Mouse (Mus musculus) spleen, postnatal 14 days (tissue): ENCODE measurements around the gene Tcte1.

Experiments
- DNase-seq, 2 experiments: peaks; one replicate each; pipeline ENCODE4 v3.0.0; 2021 to 2022; ENCODE audit warnings: low spot score in 2 of 2

Gene Tcte1

DNA sequence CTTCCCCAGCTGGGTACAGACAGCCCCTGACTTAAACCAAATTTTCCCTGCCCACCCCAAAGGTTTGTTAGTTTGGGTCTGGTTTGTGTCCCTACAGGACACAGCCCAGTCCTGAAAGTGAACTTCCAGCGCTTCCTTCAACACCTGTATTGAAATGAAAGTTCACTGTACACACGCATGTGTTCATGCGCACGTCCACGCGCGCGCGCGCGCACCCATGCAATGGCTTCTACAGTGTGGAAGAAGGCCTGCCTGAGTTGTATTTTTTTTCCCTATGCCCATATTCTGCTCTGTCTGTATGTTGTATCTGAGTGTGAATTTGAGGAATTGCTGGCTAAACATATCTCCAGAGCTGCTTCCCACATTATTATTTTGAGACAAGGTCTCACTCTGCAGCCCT, 41.9 kb downstream of the Tcte1 start:
- no peak for DNase-seq

DNA sequence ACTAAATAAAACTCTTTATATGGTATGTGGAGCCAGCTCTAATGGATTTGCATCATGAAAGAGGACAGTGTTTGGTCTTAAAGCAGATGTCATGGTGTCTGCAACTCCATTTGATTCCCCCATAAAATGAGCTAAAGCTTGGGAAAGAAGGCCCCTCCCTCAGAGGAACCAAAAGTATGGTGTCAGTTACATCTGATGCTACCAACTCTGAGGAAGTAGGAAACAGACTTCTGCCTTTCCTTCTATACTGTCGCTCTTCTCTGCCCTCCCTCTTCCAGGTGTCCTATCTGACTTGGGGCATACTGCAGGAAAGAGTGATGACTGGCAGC, 42.8 kb downstream of the Tcte1 start:
- no peak for DNase-seq

DNA sequence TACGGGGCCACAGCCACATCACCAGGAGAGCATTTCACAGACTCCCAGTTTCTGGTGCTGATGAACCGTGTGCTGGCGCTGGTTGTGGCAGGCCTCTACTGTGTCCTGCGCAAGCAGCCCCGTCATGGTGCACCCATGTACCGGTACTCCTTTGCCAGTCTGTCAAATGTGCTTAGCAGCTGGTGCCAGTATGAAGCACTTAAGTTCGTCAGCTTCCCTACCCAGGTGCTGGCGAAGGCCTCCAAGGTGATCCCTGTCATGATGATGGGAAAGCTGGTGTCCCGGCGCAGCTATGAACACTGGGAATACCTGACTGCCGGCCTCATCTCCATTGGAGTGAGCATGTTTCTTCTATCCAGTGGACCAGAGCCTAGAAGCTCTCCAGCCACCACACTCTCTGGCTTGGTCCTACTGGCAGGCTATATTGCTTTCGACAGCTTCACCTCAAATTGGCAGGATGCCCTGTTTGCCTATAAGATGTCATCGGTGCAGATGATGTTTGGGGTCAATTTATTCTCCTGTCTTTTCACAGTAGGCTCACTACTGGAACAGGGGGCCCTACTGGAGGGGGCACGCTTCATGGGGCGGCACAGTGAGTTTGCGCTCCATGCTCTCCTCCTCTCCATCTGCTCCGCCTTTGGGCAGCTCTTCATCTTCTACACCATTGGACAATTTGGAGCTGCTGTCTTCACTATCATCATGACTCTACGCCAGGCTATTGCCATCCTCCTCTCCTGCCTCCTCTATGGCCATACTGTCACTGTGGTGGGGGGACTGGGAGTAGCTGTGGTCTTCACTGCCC, 43.3 kb downstream of the Tcte1 start:
- no peak for DNase-seq

DNA sequence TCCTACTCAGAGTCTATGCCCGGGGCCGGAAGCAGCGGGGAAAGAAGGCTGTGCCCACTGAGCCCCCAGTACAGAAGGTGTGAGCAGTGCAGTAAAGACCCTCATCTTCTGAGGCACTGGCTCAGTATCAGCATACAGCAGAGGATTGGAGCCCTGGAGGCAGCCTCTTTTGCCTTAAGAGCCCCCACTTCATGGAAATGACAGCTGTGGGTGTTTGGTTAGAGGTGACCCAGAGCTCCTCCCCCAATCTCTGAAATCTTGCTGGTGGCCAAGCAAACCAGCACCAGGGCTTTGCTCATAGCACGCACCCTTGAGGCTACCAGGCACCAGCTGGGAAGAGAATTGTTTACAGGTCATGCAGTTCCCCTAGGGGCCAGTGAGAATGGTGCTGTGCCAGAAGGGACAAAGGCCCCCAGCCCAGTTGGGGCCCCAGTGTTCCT, 43.9 kb downstream of the Tcte1 start:
- DNase-seq: no peak

DNA sequence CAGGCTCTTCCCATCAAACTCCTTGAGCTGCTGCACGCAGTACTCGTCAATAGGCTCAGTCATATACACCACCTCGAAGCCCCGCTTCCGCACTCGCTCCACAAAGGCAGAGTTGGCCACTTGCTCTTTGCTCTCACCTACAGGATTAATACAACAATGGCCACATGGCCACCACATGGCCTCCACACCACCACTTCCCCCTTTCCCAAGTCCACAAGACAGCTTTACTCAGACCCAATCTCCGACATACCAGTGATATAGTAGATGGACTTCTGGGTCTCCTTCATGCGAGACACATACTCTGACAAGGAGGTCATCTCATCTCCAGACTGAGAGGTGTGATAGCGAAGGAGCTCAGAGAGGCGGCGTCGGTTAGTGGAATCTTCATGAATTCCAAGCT, 45.8 kb downstream of the Tcte1 start:
- no peak for DNase-seq

DNA sequence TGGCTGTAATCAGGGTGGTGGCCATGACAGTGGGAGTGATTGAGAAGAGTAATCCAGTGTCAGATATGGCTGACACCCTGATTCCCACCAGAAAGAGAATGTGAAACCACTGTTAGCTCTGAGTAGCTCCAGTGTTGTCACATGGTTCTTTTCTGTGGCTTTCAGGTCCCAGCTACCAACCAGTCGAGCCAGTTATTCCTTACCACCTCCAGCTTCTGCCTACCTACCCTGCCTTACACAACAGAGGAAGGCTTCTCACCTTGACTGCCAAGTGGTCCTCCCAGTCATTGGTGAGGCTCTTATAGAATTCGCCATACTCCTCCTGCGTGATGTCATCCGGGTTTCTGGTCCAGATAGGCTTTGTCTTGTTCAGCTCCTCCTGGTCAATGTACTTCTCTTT, 46.8 kb downstream of the Tcte1 start:
- no peak for DNase-seq

DNA sequence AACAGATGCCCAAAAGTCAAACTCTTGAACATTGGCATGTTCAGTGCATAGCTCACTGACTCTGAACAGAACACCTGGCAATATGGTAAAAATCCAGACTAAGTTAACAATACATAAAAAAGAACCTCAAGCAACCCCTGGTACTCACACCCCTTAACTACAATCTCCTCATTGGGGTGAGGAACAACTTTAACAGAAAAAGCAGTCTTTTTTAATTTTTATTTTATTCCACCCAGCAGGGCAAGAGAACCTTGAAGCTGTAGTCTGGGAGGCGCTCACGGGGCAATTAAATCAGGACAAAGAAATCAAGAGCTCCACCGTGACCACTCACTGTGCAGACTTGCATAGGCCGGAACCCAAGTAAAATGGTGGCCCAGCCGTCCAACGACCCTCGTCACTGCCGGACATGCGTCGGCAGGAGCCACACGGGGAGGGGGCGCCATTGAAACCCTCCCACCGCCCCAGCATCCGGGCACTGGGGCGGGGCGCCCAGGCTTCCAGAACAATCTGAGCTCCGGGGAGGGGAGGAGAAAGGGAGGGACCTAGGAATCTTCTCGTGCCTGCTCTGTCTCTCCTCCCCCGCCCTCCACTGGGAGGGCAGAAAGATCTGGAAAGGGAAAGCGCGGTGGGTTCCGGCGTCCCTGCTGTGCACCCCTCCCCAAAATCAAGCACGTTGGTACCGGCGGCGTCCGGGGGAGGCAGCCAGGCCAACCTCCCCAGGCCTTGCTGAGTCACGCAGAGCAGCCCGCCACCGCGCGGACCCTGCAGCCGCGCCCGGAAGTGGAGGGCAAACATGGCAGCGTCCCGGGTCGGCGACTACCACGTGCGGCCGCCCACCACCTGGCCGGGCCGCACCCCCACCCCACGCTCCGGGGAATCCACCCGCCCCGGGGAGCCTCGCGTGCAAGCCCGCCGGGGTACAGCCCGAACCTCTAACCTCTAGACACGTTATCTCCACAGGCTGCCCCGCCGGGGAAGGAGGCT, 49.2 kb downstream of the Tcte1 start:
- DNase-seq: peak; percentile 41 to 59

DNA sequence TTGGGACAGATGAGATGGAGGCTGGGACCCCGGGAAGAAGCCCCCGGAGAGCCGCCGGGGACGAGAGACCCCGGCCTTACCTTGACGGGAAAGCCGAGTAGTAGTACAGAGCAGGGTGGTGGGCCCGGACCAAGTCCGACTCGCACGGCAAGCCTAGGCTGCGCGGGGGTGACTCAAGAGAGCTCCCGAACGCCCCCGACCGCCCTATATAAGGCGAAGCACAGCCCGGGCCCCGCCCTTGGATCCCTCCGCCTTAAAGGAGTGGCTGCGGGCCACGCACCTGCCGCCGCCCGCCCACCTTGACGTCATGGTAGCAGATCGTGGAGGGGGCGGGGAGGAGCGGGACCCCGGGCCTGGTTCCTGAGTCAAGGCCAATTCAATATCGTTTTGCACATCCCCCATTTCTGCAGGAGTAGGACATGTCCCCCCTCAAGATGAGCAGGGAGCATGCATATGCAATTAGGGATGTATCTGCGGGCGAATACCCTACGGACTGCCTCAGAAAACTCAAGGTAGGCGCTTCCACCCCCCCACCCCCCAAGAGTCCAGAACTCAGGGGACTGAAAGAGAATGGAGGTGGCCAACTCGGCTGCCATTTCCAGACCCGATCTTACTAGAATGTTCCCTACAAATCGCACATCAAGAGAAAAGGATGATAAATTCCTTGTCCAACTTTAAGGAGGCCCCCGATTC, 50.0 kb downstream of the Tcte1 start, which contains the start of gene Hsp90ab1:
TSS of gene Hsp90ab1 (minus strand) at position 185 of the 693 bp plus-strand sequence.
- DNase-seq: peak; percentile 96 to 98

DNA sequence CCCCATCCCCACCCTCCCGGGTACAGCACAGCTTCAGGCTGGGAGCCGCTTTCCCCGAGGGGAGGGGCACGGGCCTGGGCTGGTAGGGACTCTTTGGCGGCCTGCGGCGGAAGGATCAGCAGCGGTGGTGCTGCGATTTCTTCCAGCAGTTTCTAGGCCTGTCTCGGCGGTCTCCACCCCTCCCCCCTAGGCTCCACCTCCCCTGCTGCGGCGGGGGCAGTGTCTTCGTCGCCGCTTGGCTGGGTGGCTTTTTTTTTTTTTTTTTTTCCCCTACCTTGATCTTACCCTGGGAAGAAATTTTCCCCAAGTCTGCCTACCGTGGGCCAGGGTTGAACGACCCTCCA, 50.5 kb downstream of the Tcte1 start:
- peak; percentile 88 for DNase-seq

DNA sequence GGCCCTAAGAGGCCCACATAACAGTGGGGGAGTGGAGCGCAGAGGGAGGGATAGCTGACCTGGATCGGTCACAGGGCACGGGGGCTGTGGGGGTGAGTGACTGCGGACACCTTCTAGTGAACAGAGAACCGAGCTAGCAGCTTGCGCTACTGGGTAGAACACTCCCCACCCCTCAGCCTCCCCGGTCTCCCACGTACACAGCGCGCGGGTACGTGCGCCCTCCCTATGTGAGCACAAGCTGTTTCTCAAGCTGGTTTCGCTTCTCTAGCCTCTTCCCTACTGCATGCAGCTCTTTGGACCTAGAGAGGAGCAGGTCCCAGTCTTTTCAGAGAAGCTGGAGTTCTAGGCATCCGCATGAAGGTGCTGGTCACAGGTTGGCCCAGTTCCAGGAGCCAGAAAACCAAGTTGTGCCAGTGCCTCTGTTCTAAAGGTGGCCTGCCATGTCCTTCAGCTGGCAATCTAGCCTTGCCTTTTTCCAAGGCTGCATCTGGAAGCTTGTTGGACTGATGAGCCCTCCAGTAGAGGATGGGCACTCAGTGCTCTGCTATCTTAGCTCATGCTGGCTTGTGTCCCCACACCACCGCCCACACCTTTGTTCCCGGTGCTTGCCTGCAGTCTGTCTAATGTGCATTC, 51.0 kb downstream of the Tcte1 start:
- peak; percentile 42 to 50 for DNase-seq

DNA sequence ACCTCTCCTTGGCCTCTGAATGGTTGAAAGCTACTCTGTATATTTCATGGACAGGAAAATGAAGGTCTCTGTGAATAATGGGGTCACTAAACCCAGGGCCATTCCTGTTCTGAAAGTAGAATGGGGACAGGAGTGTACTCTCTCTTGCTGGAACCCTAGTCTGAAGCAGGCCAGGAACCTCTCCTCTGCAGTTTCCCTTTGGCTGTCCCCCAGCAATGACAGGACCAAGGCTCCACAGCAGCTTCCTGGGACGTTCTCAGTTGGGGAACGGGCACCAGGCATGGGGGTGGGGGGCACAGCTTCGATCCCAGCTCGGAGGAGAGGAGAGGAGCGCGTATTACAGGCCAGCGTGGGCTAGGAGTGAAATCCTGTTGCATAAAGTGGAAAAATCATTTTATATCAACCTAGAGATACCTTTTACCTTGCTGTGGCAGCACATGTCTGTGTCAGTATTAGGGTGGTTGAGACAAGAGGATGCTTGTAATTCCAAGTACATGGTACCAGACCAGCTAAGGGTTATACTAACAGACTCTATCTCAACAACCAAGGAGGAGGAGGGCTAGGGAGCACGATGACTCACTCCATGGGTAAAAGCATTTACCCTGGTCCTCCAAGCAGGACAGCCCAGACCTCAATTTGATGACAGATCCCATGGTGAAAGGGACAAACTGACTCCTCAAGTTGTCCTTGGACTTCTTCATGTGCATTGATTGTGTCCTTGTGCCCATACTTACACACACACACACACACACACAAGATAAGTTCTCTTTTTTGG, 52.1 kb downstream of the Tcte1 start:
- DNase-seq: no peak

DNA sequence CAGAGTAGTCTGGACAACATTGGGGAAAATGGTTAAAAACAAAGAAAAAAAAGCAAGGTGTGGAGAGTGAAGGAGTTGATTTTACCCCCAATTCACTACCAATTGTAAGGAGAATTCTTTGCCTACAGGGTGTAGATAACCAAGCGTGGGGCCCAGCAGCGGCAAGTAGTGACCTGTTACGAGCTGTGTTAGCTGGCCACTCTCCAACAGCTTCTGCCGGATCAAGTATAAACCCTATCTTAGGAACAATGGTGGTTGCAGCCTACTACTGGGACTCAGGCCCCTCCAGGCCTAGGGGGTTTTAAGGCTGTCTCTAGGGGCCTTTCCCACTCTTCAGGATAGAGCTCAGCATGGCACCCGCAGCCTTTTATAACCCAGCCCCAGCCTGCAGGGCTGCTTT, 55.0 kb downstream of the Tcte1 start:
- DNase-seq: no peak

DNA sequence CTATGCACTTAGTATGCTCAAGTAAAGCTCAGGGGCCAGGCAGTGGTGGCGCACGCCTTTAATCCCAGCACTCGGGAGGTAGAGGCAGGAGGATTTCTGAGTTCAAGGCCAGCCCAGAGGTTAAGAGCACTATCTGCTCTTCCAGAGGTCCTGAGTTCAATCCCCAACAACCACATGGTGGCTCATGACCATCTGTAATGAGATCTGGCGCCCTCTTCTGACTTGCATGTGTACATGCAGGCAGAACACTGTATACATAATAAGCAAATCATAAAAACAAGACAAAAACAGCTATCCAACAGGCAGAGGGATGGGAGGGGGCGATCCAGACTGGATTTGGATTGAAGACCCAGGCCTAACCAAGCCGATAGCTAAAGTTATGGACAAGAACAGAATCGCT, 55.6 kb downstream of the Tcte1 start:
- no peak for DNase-seq

DNA sequence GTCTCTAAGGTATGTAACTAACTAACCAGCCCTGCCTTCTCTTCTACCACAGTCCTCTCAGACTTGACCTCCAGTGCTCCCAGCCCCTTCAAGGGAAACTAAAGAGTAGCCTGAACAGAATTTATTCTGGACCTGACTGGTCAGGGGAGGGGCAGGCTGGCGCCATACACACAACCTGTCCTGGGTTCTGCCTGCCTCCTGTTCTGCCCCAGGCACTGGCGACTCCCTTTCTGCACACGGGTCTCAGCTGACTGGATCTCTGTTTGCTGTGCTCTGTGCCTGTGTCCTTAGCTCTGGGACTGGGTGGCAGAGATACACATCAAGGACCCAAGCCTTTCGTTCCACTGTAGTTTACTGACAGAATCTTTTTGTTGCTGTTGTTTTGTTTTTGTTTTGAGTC, 56.3 kb downstream of the Tcte1 start:
- no peak for DNase-seq

DNA sequence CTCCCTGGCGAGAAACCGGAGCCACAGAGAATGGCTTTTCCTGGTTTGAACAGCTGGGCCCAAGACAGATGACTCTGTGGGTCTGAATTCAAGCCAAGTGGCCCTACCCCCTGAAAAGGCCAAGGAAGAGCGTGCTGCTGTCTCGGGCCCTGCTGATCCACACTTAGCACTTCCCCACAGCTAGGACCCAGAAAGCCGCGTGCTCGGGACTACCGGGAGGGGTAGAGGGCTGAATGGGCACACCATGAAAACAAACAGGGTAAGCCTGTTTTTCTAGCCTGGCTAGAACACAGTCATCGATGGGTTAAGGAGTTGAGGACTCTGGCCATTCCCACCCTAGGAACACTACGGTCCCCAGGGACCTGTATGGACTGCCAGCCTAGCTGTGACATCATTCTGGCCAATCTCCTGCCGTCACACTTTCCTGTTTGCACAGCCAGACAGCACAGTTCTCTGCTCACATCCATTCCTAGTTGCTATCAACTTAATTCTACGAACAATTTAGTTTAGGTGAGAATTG, 57.8 kb downstream of the Tcte1 start:
- no peak for DNase-seq

DNA sequence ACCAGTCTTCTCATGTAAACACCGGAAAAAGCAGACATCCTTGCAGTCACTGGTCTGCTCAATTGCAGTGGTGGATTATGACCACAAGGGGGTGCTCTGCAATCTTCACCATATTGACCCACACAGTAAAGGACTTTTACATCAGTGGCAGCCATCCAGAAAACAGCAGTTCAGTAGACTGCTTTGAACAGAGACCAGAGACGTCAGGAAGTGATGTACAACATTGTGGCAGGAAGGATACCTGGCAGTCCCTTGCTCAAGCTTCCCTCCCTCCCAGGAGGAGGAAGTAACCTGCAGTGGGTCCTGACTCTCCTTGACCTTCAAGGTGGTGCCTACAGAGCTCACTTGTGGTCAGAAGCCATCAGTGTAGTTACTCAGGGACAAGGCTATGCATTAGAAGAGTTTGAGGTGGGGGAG, 58.3 kb downstream of the Tcte1 start:
- DNase-seq: peak; percentile 47 to 73

DNA sequence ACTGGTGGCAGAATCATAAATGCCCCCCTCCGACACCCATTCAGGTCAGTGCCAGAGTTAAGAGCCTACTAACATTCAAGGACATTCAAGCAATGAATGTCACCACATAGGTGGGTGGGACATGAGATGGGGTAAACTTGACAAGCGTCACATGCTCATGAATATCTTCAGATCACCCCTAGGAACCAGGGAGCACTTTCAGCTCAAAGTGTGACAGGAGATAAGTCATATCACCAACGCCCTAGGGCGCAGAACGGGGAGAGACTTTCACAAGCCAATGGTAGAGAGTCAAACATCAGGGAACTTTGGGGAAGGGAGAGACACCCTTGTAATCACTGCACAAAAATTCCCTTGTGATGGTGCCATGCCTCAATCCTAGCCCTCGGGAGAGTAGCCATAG, 59.0 kb downstream of the Tcte1 start:
- DNase-seq: no peak

DNA sequence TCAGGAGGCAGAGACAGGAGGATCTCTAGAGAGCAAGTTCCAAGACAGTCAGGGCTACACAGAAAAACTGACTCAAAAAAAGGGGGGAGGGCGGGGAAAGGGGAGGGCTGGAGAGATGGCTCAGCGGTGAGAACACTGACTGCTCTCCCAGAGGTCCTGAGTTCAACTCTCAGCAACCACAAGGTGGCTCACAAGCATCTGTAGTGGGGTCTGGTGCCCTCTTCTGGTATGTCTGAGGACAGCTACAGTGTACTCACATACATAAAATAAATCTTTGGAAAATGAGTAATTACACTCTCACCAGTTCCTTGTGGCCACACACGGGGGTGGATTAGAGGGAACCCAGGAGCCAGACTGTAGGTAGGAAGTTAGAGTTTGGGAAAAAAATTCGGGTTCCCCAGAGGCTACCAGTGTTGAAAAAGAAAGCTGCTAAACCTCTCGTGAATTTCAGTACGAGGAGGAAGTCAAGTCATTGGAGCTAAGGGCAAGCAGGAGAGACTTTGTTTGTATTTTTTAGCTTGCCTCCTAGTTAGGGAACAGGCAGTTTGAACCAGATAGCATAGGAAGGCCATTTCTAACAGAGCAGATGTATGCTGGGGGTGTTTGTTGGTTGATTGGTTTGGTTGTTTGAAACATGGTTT, 59.6 kb downstream of the Tcte1 start:
- DNase-seq: no peak

DNA sequence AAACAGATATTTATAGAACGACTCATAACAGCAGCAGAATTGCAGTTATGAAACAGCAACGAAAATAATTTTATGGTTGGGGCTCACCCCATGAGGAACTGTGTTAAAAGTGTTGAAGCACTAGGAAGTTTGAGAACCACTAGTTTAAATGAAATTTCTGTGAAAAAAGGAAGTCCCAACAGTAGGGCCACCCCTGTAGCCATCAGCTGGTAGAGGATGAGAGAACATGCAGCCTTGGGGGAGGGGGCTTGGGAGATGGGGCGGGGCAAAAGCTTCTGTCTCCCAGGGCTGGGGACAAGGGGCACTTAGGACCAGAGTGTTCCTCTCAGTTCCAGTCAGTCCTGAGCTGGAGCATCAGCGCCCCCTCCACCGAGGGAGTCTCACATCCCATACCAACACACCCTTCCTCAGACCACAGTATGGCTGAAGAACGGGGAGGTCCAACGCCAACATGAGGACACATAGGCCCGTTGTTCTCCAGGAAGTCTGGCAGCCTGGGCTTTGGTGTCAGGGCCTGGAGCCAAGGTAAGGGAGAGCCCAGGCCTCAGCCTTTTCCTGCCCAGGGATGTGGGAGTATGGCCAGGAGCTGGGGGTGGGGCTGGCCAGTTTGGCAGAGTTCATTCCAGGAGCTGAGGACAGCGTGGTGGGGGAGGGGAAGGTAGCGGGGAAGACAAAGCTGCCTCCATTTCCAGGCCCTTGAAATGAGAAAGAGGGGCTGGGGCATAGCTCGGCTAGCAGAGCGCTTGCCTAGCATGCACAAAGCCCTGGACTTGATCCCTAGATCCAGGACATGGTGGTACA, 61.1 kb downstream of the Tcte1 start:
- DNase-seq: no peak
